Mouse (Mus musculus): ENCODE results near the gene Chst5.

The Chst5 gene

GRCm38 (mm10) chr8:111929648-111930344 lies 19.5 kb upstream of the Chst5 start:
- DNase-seq (ENCODE audit: low spot score) = no peak

GRCm38 (mm10) chr8:111924976-111925375 lies 14.7 kb upstream of the Chst5 start:
- DNase-seq (ENCODE audit: low spot score) = no peak

DNA sequence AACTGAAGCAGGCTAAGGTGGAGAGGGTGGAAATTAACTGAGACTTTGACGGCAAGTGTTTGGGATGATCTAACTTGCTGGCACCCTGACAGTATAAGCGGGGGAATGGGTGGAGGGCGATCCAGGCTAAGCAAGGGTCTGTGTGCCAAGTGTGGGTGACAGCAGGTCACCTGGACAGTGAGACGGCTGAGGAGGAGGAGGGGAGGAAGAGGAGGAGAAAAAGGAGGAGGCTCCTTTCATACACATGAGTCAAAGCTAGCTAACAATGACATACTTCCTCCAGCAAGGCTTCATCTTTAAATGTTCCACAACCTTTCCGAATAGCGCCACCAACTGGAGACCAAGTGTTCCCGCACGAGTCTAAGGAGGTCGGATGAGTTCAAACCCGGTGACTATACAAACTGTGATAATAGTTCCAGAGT lies 13.1 kb upstream of the Chst5 start:
- DNase-seq (ENCODE audit: low spot score) = no peak

DNA sequence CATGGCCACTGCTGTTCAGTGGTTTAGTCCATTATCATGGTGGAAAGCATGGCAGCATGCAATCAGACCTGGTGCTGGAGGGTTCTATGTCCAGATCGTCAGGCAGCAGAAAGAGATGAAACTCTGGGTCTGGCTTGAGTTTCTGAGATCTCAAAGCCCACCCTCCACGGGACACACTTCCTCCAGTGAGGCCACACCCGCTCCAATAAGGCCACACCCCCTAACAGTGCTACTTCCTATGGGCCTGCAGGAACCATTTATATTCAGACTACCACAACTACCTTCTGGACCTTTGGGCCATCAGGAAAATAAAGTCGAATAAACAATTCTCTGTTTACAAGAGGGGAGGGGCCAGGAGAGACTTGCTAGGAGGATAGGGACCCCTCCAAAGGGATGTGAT lies 10.7 kb upstream of the Chst5 start:
- DNase-seq (ENCODE audit: low spot score) = no peak

DNA sequence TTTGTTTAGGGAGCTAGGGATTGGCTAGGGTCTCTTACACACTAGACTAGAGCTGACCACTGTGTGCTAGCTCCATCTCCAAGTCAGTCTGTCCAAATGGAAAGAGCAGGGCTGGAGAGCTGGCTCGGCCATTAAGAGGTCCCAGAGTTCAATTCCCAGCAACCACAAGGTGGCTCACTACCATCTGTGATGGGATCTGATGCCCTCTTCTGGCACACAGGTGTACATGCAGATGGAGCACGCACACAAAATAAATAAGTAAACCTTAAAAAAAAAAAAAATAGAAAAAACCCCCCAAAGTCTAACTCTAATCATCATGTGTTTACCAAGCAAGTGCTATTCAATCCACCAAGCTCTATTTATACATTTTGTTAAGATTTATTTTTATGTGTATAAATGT lies 9.4 kb upstream of the Chst5 start:
- no peak for DNase-seq (ENCODE audit: low spot score)

DNA sequence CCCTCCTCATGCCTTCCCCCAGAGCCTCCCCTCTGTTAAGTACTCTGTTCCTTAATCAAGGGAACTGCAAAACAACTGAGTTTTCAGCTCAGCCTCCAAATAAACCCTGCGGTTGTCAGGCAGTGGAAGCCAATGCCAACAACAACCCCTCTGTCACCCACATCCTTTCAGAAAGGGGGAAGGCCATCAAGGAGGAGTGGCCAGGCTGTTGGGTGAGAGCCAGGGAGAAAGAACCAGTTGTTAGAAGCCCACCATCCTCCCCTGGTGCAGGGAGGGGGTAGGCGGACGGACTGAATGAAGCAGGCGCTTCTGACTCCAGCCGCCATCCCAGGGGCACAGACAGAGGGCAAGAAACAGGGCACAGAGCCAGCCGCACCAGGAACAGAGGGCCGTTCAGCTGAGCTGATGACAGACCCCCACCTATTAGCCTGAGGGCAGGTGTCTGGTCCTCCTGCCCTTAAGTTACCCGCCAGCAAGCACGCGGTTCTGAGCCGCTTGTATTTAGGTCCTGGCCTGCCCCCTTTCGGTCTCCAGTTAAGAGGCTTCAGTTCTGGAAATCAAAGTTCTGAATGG lies 2.7 kb upstream of the Chst5 start:
- no peak for DNase-seq (ENCODE audit: low spot score)

- no peak for DNase-seq (ENCODE audit: low spot score)
Observed at GRCm38 (mm10) chr8:111911572-111911971, 1.3 kb upstream of the Chst5 start.

- DNase-seq (ENCODE audit: low spot score) = no peak
Observed at GRCm38 (mm10) chr8:111905500-111906121, 4.6 kb downstream of the Chst5 start.

- no peak for DNase-seq (ENCODE audit: low spot score)
Observed at GRCm38 (mm10) chr8:111902080-111902479, 8.2 kb downstream of the Chst5 start.

DNA sequence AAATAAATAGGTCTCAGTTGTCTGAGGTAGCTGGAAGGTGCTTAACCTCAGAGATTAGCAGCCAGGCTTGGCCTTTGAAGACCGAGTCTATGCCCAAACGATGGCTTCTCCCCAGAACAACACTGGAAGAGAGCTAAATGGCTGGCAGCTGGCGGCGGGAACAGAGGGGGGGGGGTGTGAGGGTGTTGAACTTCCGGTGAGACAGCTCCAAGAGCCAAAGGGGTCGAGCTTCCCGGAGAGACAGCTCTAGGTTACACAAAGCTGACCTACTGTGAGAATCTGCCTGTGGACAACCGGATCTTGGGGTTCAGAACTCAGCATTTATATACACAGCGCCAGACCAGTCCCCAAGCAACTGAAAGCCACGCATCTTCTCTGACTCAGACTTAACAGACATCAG lies 11.7 kb downstream of the Chst5 start:
- DNase-seq (ENCODE audit: low spot score) = no peak

GRCm38 (mm10) chr8:111894955-111895354 lies 15.3 kb downstream of the Chst5 start:
- DNase-seq (ENCODE audit: low spot score) = no peak

- no peak for DNase-seq (ENCODE audit: low spot score)
Observed at GRCm38 (mm10) chr8:111892615-111893014, 17.6 kb downstream of the Chst5 start.

DNA sequence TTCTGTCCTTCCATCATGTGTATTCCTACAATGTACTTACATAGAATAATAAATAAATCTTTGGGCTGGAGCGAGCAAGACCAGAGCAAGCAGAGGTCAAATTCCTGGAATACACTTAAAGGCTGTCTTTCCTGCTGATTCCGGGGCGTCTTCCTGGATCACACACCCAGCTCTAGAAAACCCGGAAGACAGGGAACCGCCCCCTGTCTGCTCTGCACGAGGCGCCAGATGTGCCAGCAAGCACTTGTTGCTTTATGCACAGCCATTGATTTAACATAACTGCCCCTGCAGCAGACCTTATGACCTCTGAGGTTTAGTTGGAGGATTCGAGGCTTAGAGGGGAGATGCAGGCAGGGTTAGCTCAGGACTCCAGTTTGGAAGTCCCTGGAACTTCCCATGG lies 18.3 kb downstream of the Chst5 start:
- no peak for DNase-seq (ENCODE audit: low spot score)

DNA sequence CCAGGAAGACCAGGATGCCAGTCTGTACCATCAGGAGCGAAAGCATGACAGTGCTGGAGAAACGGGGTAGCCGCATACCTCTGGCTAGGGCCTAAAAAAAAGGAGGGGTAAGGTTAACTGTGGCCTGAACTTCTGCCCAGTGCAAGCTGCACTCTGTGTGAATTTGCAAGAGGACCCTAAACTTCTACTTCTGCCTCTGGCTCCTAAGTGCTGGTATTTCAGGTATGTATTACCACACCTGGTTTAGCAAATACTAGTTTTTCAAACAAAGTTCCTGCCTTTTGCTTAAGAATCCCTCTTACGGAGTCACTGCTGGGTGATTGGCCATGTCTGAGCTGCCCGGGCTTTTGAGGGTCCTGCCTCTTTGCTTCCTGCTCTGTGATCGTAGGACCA lies 19.3 kb downstream of the Chst5 start:
- no peak for DNase-seq (ENCODE audit: low spot score)

DNA sequence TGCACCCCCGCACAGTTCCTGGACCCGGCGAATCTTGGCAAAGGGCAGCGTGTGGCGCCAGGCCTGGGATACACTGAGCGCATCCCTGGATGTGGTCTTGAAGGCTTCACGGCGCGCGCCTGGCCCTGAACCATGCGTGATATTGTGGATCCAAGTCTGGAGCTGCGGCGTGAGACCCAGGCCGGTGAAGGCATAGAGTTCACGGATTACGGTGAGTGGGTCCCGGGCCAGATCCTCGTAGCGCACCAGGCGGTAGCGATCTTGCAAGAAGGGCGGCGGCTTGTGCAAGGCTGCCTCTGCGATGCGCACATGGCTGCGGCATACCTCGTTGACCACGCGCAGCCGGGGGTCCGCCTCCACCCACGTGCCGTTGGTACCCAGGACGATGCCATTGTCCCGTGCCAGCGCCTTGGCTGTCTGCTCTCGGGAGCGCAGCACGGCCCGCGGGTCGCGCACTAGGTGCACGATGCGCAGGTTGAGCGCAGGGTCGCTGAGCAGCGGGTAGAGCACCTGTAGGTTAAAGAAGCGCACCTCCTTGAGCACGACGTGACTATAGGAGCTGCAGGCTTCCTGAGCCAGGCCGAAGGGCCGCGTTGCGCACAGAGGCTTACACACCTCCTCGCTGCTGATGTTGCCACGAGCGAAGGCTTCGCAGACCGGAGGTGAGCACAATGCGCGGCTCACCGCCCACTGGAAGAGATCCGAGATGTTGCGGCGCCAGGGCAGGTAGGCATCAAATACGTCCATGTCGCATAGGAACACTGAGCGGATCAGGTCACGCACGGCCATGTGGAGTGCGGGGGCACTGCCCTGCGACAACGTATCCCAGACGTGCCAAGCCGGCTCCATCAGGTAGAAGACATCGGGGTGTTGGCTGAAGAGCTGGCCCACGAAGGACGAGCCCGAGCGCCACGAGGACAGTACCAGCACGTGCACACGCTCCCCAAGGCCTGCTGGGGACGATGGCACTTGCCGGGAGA lies 20.0 kb downstream of the Chst5 start:
- no peak for DNase-seq (ENCODE audit: low spot score)

GRCm38 (mm10) chr8:111888091-111888650 lies 22.1 kb downstream of the Chst5 start:
- no peak for DNase-seq (ENCODE audit: low spot score)

GRCm38 (mm10) chr8:111887479-111887878 lies 22.8 kb downstream of the Chst5 start:
- DNase-seq (ENCODE audit: low spot score) = no peak

GRCm38 (mm10) chr8:111883615-111884014 lies 26.6 kb downstream of the Chst5 start:
- no peak for DNase-seq (ENCODE audit: low spot score)

DNA sequence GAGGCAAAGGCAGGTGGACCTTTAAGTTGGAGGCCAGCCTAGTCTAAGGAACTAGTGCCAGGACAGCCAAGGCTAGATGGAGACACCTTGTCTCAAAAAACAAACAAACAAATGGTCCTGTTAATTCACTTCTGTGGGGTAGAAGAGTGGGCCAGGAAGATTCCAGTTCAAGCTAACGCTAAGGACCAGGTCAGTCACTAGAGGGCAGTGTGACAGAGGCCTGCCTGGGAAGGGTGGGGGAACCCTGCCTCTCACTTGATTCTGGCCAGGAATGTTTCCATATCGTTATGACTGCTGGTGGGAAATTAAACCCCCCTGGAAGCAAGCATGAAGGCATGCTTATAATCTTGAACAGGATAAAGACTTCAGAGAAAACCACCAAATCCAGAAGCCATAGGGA lies 28.7 kb downstream of the Chst5 start:
- DNase-seq (ENCODE audit: low spot score) = no peak

DNA sequence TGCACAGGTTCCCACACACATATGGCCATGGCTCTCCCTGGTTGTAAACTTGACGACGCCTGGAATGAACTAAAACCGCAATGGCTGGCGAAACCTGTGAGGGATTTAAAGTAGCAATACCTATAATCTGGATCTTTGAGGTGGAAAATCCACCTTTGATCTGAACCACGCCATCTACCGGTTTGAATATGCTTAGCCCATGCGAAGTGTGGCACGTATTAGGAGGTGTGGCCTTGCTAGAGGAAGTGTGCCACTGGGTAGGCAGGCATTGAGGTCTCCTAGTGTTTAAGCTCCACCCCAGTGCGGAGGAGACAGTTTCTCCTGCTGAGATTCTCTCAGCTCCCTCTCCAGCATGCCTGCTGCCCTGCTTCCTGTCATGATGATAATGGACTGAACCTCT lies 32.5 kb downstream of the Chst5 start:
- no peak for DNase-seq (ENCODE audit: low spot score)

- peak; percentile 93 for DNase-seq (ENCODE audit: low spot score)
Observed at GRCm38 (mm10) chr8:111876355-111876948, 33.8 kb downstream of the Chst5 start, which contains the start of gene Tmem170. Gene Tmem170 (minus strand): TSS chr8:111876750.

DNA sequence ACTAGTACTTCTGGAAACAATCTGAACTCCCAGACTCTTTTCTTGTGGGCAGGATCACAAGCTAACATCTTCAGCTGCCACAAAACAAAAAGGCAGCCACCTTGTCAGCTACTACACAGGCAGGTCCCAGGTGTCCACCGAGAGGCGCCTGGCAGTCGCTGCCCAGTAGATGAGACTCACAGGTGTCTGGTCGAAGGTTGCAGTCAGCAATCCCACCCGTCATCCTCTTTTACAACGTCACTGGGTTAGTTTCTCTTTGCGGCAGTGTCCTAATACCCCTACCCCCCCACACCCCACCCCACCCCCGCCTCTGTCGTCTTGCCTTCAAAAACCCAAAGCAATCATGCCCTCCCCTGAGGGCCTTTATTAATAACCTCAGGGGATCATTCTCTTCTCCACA lies 34.5 kb downstream of the Chst5 start:
- DNase-seq (ENCODE audit: low spot score) = no peak
